Mouse (Mus musculus) urinary bladder, postnatal 14 days (tissue): ENCODE data around the gene Rora.

ENCODE experiments used
- DNase-seq: peaks from one replicate; pipeline ENCODE4 v3.0.0; 2021; ENCODE audit warnings: low spot score

Gene Rora

DNA sequence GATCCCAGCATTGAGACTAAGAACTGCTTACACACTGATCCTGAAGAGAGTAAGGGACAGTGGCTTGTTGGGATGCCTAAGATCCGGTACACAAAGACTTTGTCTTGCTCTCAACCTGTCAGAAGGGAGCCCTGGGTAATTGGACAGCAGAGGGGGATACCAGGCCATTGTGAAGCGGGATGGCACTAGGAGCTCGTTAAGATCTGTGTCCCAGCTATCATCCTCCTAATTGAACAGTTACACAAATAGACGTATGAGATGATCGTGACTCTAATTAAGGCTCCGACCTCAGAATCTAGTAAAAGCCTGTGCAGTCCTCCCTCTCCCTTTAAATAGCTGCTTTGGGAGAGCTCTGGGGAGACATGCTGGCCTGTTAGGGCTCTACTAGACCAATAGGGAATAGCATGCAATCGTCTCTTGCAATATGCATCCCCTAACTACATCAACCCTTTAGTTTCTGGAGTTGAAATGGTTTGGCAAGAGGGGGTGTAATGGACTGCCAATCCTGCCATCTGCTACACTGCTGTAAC is 359.7 kb downstream of the Rora start:
- DNase-seq = no peak

DNA sequence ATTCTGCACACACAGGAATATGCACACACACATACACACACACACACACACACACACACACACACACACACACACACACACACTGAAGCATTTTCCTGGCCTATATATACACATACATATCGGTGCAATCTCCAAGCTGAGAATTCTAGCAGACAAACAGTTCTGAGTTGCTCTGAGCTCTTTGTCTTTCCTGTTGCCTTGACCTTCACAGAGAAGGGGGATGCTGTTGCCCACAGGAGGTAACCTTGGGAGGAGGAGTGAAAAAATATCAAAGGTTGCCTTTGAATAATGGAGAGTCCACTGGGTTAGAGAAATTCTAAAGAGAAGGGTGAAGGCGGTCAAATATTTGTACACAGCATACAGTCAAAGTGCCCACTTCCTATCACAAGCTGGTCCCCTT is 360.6 kb downstream of the Rora start:
- no peak for DNase-seq

DNA sequence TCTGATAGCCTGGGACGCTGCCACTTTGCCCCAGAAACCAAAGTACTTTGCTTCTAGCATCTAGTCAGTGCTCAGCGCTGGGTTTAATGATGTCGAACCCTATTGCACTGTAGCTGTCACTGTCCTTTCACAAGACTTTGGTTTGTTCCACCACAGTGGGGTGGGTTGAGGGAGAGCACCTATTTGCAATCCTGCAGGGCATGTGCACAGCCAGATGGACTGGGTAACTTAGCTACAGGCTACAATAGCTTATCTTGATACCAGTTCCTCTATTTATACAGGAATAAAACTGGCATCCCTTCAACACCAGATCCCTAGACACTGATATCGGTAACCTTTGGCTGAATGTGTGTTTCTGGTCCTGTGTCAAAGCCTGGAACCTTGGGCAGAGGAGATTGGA is 366.8 kb downstream of the Rora start:
- DNase-seq = no peak

DNA sequence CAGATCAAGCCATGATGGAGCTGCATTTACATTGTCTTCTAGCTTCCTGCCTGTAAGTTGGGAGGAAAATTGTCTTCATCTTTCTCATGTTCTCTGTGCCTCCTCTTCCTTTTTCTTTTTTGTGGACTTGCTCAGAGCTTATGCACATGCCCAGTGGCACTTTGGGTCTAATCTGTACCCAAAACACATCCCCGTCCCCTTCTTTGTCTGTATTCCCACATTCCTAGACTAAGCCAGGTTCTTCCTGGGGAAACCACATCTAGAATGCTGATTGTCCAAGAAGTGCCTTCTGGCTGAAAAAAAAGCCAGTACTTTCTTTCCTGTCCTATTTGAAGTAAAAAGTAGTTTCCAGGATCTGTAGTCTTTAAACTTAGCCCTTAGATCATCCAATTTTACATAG is 367.9 kb downstream of the Rora start:
- DNase-seq = no peak

DNA sequence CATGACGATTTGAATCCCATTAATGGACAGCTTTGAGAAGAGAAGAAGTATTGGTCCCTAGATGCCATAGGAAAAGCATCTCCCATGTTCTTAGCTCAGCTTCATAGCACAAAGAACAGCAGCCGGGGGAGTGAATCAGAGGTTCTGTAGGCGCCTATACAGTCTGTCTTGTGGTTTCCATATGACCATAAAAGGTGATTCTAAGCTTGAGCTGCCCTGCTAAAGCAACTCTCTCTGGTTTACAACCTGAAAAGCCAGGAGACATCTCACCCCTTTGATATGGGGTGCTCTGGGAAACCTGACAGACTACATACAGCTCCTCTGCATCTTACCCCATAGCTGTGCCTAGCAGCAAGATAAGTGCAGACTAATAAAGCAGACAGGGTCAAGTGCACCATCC is 369.7 kb downstream of the Rora start:
- no peak for DNase-seq

DNA sequence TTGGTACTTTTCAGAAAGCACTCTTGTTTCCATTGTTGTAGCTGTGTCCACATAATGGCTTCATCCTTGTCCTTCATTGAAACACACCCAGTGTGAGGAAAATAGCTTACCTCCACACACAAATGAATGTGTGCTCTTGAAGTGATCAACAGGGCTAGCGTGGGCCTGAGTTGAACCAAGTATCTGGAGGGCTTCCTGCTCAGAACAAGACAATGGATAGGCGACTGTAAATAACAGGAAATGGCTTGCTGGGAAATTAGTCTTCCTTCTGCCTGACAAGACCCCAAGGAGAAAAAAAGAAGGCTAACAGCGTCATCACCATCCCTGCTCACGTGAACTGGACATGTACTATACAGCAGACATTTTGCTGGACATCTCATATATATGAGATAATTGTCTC is 374.6 kb downstream of the Rora start:
- DNase-seq = no peak

DNA sequence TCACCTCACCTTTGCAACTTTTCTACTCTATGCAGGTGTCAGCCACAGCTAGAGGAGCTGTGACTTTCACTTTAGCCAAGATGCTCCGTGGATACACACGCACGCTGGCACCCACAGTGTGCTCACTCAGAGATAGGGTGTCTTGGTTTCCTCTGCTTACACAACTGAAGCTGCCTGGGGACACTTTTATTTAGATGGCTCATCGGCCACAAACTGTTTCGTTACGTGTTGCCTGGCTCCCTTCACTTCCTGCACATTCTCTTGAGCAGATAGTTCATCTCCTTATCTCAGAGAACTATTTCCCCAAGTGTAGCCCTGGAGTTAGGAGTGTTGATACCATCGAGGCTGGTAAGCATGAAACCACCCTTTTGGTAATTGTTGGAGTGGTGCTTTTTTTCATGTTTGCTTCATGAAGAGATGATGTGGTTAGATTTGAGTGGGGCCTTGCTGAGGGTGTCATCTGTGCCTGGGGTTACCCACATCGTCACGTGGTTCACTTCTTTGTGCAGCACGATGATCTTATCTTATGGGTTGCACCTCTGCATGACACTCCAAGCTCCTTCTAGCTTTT is 380.8 kb downstream of the Rora start:
- no peak for DNase-seq

DNA sequence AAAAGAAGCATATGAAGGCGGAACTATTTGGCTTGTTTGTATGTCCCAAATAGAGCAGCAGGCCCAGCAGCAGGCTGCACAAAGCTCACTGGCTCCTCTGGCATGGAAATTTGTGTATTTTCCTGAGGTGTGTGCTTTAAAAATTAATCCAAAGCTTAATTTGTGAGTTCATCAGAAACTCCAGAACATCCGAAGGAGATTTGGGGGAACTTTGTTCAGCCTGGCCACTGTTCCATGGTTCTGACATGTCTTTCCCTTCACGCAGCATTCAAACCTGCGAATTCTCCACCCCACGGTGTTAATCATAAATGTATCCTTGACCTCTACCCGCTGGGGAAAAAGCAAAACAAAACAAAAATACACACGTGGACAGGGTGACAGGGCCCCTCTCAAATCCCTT is 381.9 kb downstream of the Rora start:
- DNase-seq = no peak

DNA sequence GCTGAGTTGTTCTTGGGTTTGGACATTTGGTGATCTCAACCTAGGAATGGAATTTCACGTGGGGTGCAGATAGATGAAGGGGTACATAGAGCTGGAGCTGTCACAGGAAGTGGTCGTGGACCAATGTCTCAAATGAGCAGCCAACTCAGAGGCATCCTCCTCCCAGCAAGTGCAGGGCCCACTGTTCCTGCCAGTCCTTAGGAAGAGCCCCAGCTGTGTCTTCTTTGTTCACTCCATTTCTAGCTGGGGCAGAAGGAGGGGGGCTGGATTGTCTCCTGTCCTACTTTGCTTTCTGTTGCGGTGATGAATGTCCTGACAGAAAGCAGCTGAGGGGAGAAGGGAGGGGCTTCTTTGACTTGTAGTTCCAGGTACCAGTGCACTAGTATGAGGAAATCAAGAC is 382.7 kb downstream of the Rora start:
- no peak for DNase-seq

DNA sequence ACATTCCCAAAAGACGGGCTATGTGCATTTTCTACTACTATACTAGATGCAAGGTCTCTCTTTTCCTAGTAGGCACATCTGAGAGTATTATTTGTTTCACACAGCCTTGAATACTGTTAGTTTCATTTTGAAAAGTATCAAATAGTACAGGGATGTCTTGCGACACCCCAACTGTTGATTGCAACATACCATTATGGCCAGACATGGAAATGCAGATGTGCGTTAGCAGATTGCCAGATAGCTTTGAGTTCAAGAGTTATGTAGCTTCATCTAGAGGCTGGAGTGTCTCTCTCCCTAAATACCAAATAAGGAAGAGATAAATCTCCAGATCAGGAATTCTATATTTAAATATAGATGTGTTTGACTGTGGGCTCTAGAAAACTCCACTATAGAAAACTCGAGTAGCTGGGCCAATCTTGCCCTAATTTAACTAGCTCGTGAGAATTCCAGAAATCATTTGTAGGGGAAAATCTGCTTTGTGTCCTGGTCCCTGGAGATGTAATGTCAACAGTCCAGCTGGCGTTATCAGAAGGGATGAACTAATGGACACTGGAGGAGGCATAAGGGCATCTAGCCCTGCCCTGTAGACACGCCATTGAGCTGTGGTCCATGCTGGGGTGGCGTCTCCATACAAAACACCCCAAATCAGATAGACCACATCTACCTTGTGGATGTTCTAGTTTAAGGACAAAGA is 390.5 kb downstream of the Rora start:
- peak; percentile 24 for DNase-seq

DNA sequence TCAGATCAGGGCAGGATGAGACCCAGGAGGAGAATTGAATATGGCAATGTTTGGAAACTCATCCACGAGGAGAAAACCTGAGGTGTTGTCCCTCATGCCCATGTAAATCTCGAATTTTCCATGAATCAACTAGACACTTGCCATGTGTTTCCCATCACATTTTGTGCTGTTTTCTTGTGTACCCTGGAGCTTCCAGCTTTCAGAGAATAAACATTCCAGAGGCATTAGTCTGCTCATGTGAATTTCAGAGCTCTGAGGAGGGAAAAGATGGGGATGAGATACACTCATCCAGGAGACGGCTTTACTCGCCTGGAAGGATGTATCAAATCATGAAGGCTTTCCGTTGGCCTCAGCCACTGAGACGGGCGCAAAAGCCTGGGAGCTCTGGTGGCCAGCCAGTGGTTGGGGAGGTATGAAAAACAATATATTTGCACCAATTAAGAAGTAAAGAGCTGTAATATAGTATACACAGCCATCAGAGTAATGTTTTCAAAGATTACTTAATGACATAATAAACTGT is 391.1 kb downstream of the Rora start:
- no peak for DNase-seq

DNA sequence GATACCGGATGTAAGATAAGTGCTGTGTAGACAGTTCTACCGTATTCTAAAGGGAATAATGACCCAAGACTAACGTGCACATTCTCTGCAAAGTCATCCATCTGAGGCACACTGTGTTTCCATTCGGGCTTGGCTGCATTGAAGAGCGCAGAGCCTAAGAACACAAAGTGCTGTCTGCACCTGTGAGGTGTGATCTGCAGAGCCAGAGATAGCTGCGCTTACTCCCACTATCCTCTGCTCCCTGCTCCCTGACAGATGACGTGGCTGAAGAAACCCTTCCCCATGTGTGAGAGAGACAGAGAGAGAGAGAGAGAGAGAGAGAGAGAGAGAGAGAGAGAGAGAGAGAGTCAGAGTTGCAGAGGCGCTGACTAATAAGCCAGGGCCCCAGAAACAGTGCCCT is 392.3 kb downstream of the Rora start:
- DNase-seq = no peak

DNA sequence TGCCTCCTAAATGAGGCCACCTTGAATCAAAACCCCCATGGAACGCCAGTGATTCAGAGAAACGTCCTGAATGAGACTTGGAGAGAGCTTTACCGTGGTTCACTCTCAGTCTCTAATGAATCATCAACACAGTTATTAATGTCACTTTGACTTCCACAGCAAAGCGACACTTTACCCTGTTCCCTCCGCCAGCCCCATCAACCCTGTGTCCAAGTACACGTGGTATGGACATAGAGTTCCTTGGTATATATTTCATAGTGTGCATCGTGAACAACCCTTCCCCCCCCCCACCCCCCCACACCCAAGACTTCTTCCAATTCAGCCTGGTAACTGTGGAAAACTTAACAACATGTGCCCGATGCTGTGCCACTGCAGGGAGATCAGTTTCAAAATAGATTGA is 397.3 kb downstream of the Rora start:
- no peak for DNase-seq

DNA sequence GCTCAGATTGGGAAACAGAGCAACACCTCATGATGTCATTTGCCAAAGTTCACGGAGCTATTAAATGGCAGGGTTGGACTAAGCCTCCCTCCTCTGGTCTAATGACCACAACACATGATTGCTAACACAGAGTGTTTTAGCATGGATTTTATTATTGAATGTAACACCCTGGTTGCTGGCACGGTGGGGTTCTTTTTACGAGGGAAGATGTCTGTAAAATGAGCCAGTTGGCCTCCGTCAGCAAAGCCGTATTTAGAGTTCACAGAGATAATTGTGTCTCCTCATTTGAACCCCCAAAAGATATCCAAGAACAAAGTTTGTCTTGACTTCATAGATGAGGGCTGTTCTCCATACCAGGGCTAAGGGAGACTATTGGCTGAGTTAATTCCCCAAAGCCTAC is 398.3 kb downstream of the Rora start:
- peak; percentile 33 for DNase-seq

DNA sequence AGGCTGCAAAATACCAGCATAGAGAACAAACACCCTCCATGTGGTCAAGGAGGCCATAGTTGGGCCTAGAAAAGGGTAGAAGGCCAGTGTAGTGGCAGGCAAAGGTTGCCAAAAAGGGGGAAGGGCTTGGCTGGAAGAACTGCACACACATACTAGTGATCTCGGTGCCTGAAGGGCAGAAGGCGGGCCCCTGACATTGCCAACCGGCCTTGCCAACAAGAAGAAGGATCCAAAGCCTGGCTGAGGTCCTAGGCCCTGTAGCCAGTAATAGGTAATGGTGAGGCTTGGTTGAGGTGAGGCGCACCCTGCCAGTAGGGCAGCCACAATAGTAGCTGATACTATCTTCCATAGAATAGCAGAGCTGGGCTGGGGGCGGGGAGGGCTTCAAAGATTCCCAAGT is 401.7 kb downstream of the Rora start:
- DNase-seq = no peak

DNA sequence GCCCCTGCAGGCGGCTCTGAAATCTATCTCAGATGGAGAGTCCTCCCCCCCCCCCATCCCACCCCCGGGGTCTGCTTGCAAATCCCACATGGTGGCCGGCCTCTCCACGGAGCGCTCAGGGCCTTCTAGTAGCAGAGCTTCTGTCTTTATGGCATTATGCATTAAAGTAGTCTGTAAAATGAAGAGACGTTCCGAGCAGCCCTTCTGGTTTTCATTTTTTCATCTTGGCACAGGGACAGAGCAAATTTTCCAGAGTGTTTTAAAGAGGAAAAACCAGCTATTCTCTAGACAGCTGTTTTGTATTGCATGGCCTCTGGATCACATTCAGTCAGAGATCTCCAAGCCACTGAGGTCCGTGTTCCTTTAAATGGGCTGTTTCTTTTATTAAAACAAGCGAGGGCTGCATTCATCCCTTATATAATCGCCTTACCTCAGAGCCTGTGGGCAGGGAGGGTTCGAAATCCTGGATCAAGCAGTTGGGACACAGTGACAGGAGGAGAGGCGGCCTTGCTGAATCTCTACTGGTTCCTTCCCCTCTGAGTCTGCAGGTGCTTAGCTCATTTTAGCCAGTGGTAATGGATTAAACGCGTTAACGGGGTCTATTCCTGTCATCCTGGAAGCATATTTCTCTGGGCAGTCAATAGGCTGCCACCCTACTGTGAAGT is 417.7 kb downstream of the Rora start:
- DNase-seq = no peak

DNA sequence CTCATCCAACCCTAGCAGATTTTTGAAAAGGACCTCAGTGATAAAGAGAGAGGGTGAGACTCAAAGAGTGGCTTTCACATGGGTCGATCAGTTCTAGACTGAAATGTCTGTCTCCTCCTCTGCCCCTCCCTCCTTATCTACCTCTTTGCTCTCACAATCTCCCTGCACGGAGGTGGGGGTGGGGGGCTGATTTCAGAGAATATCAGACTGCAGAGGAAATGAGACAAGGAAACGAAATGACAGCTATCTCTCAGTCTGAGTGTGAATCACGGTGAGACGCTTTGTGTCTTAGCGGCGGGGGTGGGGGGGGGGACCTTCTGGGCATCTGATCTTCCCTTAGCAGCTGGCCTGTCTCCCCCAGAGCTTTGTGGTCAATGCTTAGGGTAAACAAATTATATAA is 419.7 kb downstream of the Rora start:
- no peak for DNase-seq

DNA sequence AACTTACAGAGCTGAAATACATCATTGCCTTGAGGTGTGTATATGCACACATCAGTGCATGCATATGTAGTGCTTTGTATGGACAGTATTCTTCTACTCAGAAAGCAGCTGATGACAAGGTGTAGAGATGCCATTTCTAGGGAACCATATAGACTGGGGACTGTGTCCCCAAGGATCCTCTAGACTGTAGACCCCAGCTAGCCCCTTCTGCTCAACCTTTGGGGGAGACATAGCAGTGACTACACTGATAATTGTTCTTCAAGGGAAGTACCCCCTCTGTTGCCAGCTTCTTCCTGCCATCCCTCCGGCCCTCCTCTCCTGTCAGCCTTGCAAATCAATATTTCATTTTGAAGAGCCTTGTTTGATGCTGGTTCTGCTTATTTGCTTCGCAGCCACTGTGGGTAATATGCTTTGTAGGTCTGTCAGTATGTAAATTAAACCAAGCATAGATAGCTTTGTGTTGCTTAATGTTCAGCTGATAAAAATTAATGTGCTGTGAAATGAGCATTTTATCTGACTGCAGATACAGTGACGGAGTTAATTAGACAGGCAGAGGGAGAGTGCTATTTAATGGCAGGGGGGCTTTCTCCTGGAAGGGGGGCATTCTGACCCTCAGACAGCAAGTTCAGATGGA is 430.6 kb downstream of the Rora start:
- DNase-seq = no peak

DNA sequence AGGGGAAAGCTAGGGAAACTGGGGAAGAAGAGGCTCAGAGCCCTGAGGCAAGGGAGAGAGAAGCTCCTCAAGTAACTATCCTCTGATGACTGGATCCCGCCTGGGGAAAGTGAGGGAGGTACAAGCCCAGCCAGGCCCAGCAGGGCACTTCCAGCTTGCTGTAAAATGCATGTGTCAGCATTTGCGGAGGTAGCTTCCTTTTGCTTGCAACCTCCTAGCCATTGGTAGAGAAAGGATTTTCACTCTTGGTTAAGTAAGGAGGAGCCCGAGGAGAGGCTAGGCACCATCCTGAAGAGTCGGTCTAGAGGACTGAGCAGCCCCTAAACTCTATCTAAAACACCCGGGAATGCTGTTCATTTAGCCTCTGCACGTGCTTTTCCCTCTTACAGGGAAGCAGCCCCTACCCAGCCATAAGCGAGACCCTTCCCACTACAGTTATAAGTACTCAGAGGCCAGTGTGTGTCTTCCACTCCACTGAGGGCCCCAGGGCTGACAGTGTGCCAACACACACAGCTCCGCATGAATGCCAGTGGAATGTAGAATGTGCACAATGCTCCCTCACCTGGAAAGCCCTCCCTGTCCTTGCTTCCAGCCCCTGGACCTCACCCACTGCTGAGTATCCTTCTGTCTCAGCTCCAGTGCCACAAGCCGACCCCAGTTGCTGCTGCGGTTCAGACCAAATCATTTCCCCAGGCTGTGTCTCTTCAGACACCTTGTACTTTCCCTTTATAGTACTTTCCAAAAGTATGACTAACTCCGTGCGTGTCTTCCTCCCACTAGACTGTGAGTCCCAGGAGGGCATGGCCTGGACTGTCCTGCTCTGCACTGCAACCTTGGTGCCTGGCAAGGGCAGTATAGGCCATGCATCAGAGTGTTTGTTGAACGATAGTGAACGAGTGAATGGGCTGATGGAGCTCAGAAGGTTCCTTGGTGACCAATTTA is 431.4 kb downstream of the Rora start:
- no peak for DNase-seq

DNA sequence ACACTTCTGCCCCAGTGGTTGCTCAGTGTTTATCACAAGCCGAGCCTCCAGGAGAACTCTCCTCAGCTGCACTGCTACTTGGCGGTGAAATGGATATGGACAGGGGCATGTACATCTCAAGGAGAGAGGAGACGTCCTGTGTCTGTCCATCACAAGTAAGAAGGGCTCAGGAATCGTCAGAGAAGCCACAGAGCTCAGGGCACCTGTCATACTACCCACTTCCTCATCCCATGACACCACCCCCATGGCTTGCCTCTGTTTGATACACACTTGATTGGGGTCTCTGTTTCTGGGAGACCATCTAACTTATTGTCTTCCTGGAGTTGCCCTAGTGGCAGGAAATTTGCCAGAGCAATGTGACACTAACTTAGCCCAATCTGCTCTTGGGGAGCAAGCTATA is 433.3 kb downstream of the Rora start:
- no peak for DNase-seq

DNA sequence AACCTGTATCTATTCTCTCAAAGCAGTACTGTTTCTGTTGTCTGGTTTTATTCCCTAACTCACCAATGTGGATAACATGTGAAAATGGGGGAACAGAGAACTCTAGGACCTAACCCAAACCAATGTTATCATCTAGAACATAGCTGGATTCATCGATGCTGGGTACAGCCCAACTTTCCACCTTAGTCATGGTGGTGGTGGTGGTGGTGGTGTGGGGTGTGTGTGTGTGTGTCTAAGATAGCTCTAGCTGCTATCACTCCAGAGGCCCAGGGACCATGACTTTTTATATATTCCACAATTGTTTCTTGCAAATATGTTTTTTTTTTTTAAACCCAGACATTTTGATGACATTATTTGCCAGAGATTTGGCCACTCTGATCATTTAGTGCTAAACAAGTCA is 433.7 kb downstream of the Rora start:
- DNase-seq = no peak
